Mouse (Mus musculus) heart, embryonic 16.5 days (tissue): ENCODE measurements around the gene Ugt2b36. TPM values are rescaled to one million over a fixed set of nuclear protein-coding genes. Genes with fewer than 3 reads are reported as not detected.

Source experiments
- polyA plus RNA-seq: library from polyadenylated mRNA; unstranded; fragments of >200 nt; fragmentation: Nextera tagmentation; extraction: Ambion mirVana; gene quantifications from 2 replicates; pipeline ENCODE4 v1.2.1, GENCODE M21; 2015

Ugt2b36 gene
- polyA plus RNA-seq, 1 experiment from 2014 or later, result not detected

Other genes with a start within 250 kb of the Ugt2b36 start
- 0.12 and 0.34 TPM in 2 replicates for gene Ugt2b34, start 185.6 kb downstream of the Ugt2b36 start, polyA plus RNA-seq
- gene Ugt2b1, start 166.0 kb downstream of the Ugt2b36 start, polyA plus RNA-seq, result not detected in 2 replicates
- gene Ugt2b35, start 91.7 kb downstream of the Ugt2b36 start, polyA plus RNA-seq, result not detected in 2 replicates
- 0.08 TPM in 1 of 2 replicates, not detected in the other for gene Ugt2b5, start 47.8 kb upstream of the Ugt2b36 start, polyA plus RNA-seq
- gene Ugt2b37, start 162.2 kb upstream of the Ugt2b36 start, polyA plus RNA-seq, result not detected in 2 replicates
- not detected in 2 replicates for gene Ugt2a3, start 244.6 kb upstream of the Ugt2b36 start, polyA plus RNA-seq